Mouse (Mus musculus): ENCODE results near the gene Speer4c.
"Not testable (repeated sequence)": the region's sequence is repeated elsewhere in the genome, so short reads cannot be mapped to it uniquely, and the experiment has no call there.

DNA sequence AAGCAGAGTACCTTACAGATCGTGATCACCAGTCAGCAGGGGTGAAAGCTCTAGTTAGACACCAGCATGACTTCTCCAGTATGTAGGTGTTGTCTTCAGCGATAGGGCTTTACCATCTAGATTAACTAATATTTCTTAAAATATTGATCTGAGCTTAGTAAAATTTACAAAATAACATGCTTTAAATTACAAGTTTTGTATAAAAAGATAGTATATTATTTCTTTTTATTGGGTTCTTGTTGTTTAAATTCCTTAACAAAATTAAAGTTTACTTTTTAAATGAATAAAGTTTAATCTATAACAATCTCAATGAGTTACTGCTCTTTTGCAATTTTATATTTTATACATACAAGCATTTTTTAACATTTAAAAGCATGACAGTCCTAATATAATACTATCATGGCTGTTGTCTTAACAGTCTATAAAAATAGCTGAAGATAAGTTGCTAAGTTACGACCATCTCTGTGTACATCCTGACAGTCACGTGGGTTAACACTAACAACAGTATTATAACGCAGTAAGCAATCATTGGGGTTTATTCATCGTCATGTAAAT, 24.3 kb downstream of the Speer4c start:
- not testable (repeated sequence) for TF ChIP-seq CTCF (IDR thresholded peaks at IDR 0.05; ENCODE audit: low read depth, low read length); GATA1 (IDR thresholded peaks at IDR 0.05; ENCODE audit: borderline replicate concordance, low read length); TAL1 (conservative IDR thresholded peaks at IDR 0.05; ENCODE audit: low read depth, low read length)

Data from G1E (cell line).